In the genomic region with DNA sequence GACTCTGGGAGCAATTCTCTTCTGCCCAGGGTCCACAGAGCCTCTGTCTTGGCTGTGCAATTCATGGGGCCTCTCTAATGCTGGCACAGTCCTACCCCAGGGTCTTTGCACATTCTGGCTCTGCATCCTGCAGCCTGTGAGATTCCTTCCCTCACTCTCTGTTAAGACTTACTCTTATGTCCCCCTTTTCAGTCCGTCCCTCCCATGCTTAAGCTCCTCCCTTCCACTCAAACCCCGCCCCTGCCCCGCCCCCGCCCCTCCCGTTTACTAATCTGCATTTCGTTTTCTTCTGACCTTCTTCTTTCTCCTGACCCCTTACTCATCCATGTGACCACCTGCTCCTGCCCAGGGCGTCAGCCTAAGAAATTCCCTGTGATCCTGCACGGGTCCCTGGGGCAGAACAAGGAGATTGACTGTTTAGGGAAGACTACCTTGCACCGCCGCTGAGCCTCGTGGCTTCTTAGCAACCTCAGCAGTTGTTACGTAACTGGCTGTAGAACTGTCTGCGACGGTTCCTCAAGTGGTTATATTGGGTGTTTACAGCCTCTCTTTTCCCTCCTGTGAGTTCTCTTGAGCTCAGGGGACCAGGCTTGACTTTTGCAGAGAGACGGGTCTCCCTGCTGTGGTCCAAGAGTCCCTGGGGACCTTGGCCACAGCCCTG, we compare ENCODE assay signal across 10 mouse cellular contexts. TPM values are rescaled to one million over a fixed set of nuclear protein-coding genes. Genes with fewer than 3 reads are reported as not detected.
DNase-seq lines count a peak whose midpoint lies in the region; ATAC-seq and TF ChIP-seq lines count a peak whose summit lies in the region.
"Had no signal": no experiment of that assay in that cellular context is flagged by ENCODE, and none has a peak within 500 bp of the region (broad histone marks: within the 10 kb centered on the region; RNA-seq: fewer than 3 reads in every experiment).

No protein-coding gene starts in this region.

- H3K36me3 ChIP-seq in midbrain, embryonic 13.5 days = peaks cover 30% of the 10 kb centered on the region
- peaks cover 15% of the 10 kb centered on the region for H3K36me3 ChIP-seq in midbrain, postnatal 0 days (ENCODE audit: insufficient read depth, low read length)

- no peak overlapping the region for H3K4me2 ChIP-seq in midbrain, embryonic 13.5 days (replicated peaks)
- H3K4me2 ChIP-seq in midbrain, postnatal 0 days (ENCODE audit: low read depth, low read length, poor library complexity, severe bottlenecking) = no peak overlapping the region

- H3K4me1 ChIP-seq in midbrain, embryonic 13.5 days (replicated peaks) = no peaks in the 10 kb centered on the region
- no peaks in the 10 kb centered on the region for H3K4me1 ChIP-seq in midbrain, postnatal 0 days (ENCODE audit: insufficient read depth, low read length)

- H3K27ac ChIP-seq in midbrain, embryonic 13.5 days = no peak overlapping the region
- no peak overlapping the region for H3K27ac ChIP-seq in midbrain, postnatal 0 days (ENCODE audit: low read depth, low read length)

- no peak overlapping the region for H3K9ac ChIP-seq in midbrain, embryonic 13.5 days (replicated peaks)
- no peak overlapping the region for H3K9ac ChIP-seq in midbrain, postnatal 0 days (replicated peaks; ENCODE audit: low read length, poor library complexity, severe bottlenecking)

- no peaks in the 10 kb centered on the region for H3K27me3 ChIP-seq in midbrain, embryonic 13.5 days
- H3K27me3 ChIP-seq in midbrain, postnatal 0 days (ENCODE audit: insufficient read depth, low read length) = no peaks in the 10 kb centered on the region

- H3K9me3 ChIP-seq in midbrain, embryonic 13.5 days = no peaks in the 10 kb centered on the region
- no peaks in the 10 kb centered on the region for H3K9me3 ChIP-seq in midbrain, postnatal 0 days (ENCODE audit: low read length)

- H3K4me3 ChIP-seq in midbrain, embryonic 13.5 days (replicated peaks) = no peak overlapping the region
- no peak overlapping the region for H3K4me3 ChIP-seq in midbrain, postnatal 0 days (ENCODE audit: low read depth, low read length)

- WGBS in midbrain, embryonic 13.5 days = 18% methylated on average over 15 of the region's 15 CpGs
- WGBS in midbrain, postnatal 0 days = 25% methylated on average over 15 of the region's 15 CpGs

- no peak for TF ChIP-seq CTCF in midbrain, postnatal 0 days (IDR thresholded peaks at IDR 0.05)

- peak; percentile 53 for ATAC-seq in megakaryocyte-erythroid progenitor cell, adult 5-6 weeks (replicated peaks; ENCODE audit: low FRiP score, low TSS enrichment, poor library complexity, severe bottlenecking)
- ATAC-seq in midbrain, embryonic 13.5 days = no peak
- no peak for ATAC-seq in midbrain, postnatal 0 days (ENCODE audit: low FRiP score)

- DNase-seq in adrenal gland, postnatal 14 days = peak; percentile 19
- DNase-seq in adrenal gland, postnatal 4 days (ENCODE audit: low spot score in 2 of 2) = no peak
- peak; percentile 38 to 39 for DNase-seq in lung, adult 18-20 months
- no peak for DNase-seq in lung, postnatal 10 days
- DNase-seq in kidney, postnatal 25 days = peak; percentile 32 to 71
- no peak for DNase-seq in midbrain, postnatal 0 days (ENCODE audit: low spot score)
- DNase-seq: cerebellum, postnatal 36 days; heart, postnatal 10 days had no signal

RNA-seq across cellular contexts. Expression of a gene that starts 10.5 kb away (rescaled TPM):
- 0.74 and 1.4 TPM in 2 replicates for total RNA-seq in adrenal gland, postnatal 14 days (2021)
- 1 to 10 TPM; 1.8 to 2.2 TPM for total RNA-seq in adrenal gland, postnatal 4 days (2021)
- total RNA-seq in megakaryocyte-erythroid progenitor cell, adult 5-6 weeks (2014; fragmentation: Nextera tagmentation) = not detected in 2 replicates
- not detected in 2 replicates for total RNA-seq in megakaryocyte-erythroid progenitor cell, adult 5-6 weeks (2017)
- 2.5 and 2.7 TPM in 2 replicates for polyA plus RNA-seq in midbrain, embryonic 13.5 days (2015; fragmentation: Nextera tagmentation; extraction: Ambion mirVana)
- total RNA-seq in midbrain, postnatal 0 days (2014; rRNA removed) = 27.8 and 36.2 TPM in 2 replicates
- 4.8 and 6.4 TPM in 2 replicates for polyA plus RNA-seq in midbrain, postnatal 0 days (2015; fragmentation: Nextera tagmentation; extraction: Ambion mirVana)

RNA-seq across cellular contexts. Expression of a gene that starts 45.4 kb away (rescaled TPM):
- 25.4 and 27.3 TPM in 2 replicates for total RNA-seq in adrenal gland, postnatal 14 days (2021)
- 10 to 100 TPM; 12.8 to 18.9 TPM for total RNA-seq in adrenal gland, postnatal 4 days (2021)
- total RNA-seq in megakaryocyte-erythroid progenitor cell, adult 5-6 weeks (2014; fragmentation: Nextera tagmentation) = 8.4 and 8.7 TPM in 2 replicates
- 3.2 and 3.8 TPM in 2 replicates for total RNA-seq in megakaryocyte-erythroid progenitor cell, adult 5-6 weeks (2017)
- 54.5 and 57.5 TPM in 2 replicates for polyA plus RNA-seq in midbrain, embryonic 13.5 days (2015; fragmentation: Nextera tagmentation; extraction: Ambion mirVana)
- total RNA-seq in midbrain, postnatal 0 days (2014; rRNA removed) = 104 and 112 TPM in 2 replicates
- 84.8 and 86.5 TPM in 2 replicates for polyA plus RNA-seq in midbrain, postnatal 0 days (2015; fragmentation: Nextera tagmentation; extraction: Ambion mirVana)

Comparison
In these comparisons a context has a peak if more than half of its experiments do, and no peak if none do; other contexts are left out.
1. DNase-seq: peak in adrenal gland, postnatal 14 days (single experiment), lung, adult 18-20 months (2 of 2) and kidney, postnatal 25 days (2 of 2); none in adrenal gland, postnatal 4 days (0 of 2), lung, postnatal 10 days (single experiment) and midbrain, postnatal 0 days (single experiment).